Mouse (Mus musculus): ENCODE measurements around the gene Spryd4. TPM values are rescaled to one million over a fixed set of nuclear protein-coding genes. Genes with fewer than 3 reads are reported as not detected.
"Not testable (repeated sequence)": the region's sequence is repeated elsewhere in the genome, so short reads cannot be mapped to it uniquely, and the experiment has no call there.

The Spryd4 gene
- polyA plus RNA-seq, 1 experiment from 2014 or later, result 24.1 TPM

- Histone ChIP-seq H3K4me3 (no peak overlapping the region), H3K9me3 (no peaks in the 10 kb centered on the region), H3K4me2 (replicated peaks) (no peak overlapping the region), H3K27ac (replicated peaks) (no peak overlapping the region), H3K36me3 (no peaks in the 10 kb centered on the region), H3K27me3 (no peaks in the 10 kb centered on the region), H3K4me1 (peaks cover 14% of the 10 kb centered on the region), H3K9ac (replicated peaks) (no peak overlapping the region)
- ATAC-seq (ENCODE audit: low FRiP score, low read depth), result no peak
- WGBS, result 64% methylated on average over 16 of the region's 16 CpGs
Measured at GRCm38 (mm10) chr10:128221533-128222286, 10.1 kb upstream of the Spryd4 start.

GRCm38 (mm10) chr10:128218387-128219117 lies 6.9 kb upstream of the Spryd4 start:
- Histone ChIP-seq H3K9ac (replicated peaks) (no peak overlapping the region), H3K27me3 (peaks cover 3% of the 10 kb centered on the region; the same call in 1 of the 2 replicates), H3K27ac (replicated peaks) (no peak overlapping the region), H3K4me1 (no peaks in the 10 kb centered on the region), H3K4me3 (no peak overlapping the region), H3K4me2 (replicated peaks) (no peak overlapping the region), H3K36me3 (no peaks in the 10 kb centered on the region), H3K9me3 (no peaks in the 10 kb centered on the region)
- WGBS, result 95% methylated on average over 18 of the region's 18 CpGs
- no peak for ATAC-seq (ENCODE audit: low FRiP score, low read depth)

GRCm38 (mm10) chr10:128214981-128215380 lies 3.4 kb upstream of the Spryd4 start:
- Histone ChIP-seq H3K36me3 (no peaks in the 10 kb centered on the region), H3K4me1 (peaks cover 16% of the 10 kb centered on the region), H3K9ac (replicated peaks) (no peak overlapping the region), H3K4me3 (no peak overlapping the region), H3K9me3 (no peaks in the 10 kb centered on the region), H3K27me3 (peaks cover 10% of the 10 kb centered on the region), H3K27ac (replicated peaks) (no peak overlapping the region), H3K4me2 (replicated peaks) (no peak overlapping the region)
- 89% methylated on average over 5 of the region's 5 CpGs for WGBS
- ATAC-seq (ENCODE audit: low FRiP score, low read depth), result no peak

- ATAC-seq (ENCODE audit: low FRiP score, low read depth); H3K9me3 ChIP-seq; H3K9ac ChIP-seq (replicated peaks); H3K4me2 ChIP-seq (replicated peaks); H3K4me3 ChIP-seq; H3K36me3 ChIP-seq; H3K27ac ChIP-seq (replicated peaks): not testable (repeated sequence)
- WGBS, result 94% methylated on average over 4 of the region's 4 CpGs
- Histone ChIP-seq H3K27me3 (peaks cover 10% of the 10 kb centered on the region), H3K4me1 (peaks cover 16% of the 10 kb centered on the region)
Measured at GRCm38 (mm10) chr10:128214112-128214511, 2.5 kb upstream of the Spryd4 start.

GRCm38 (mm10) chr10:128212871-128213323 lies 1.3 kb upstream of the Spryd4 start:
- peak; percentile 42; the same call in 1 of the 2 replicates for ATAC-seq (ENCODE audit: low FRiP score, low read depth)
- WGBS, result 4% methylated on average over 18 of the region's 18 CpGs
- Histone ChIP-seq H3K4me1 (peaks cover 16% of the 10 kb centered on the region), H3K9ac (replicated peaks) (no peak overlapping the region; the same call in 1 of the 2 replicates), H3K27me3 (peaks cover 10% of the 10 kb centered on the region), H3K9me3 (no peaks in the 10 kb centered on the region), H3K36me3 (no peaks in the 10 kb centered on the region), H3K4me3 (peak overlapping the region; percentile 27), H3K27ac (replicated peaks) (no peak overlapping the region), H3K4me2 (replicated peaks) (peak overlapping the region; percentile 49)

- no peak overlapping the region; the same call in 1 of the 2 replicates for H3K9ac ChIP-seq (replicated peaks)
- no peak; the same call in 1 of the 2 replicates for ATAC-seq (ENCODE audit: low FRiP score, low read depth)
- H3K27me3 ChIP-seq, result peaks cover 10% of the 10 kb centered on the region
- H3K4me1 ChIP-seq, result peaks cover 16% of the 10 kb centered on the region
- peak overlapping the region; percentile 58 for H3K4me3 ChIP-seq
- no peaks in the 10 kb centered on the region for H3K9me3 ChIP-seq
- H3K27ac ChIP-seq (replicated peaks), result no peak overlapping the region; the same call in 1 of the 2 replicates
- WGBS, result 53% methylated on average over 6 of the region's 6 CpGs
- peak overlapping the region; percentile 82 for H3K4me2 ChIP-seq (replicated peaks)
- no peaks in the 10 kb centered on the region for H3K36me3 ChIP-seq
Measured at GRCm38 (mm10) chr10:128212148-128212547, 541 bp upstream of the Spryd4 start.

- Histone ChIP-seq H3K36me3 (peaks cover 7% of the 10 kb centered on the region; the same call in 1 of the 2 replicates), H3K4me2 (replicated peaks) (peak overlapping the region; percentile 82), H3K9ac (replicated peaks) (peak overlapping the region; percentile 54), H3K9me3 (no peaks in the 10 kb centered on the region), H3K27me3 (peaks cover 10% of the 10 kb centered on the region), H3K27ac (replicated peaks) (no peak overlapping the region), H3K4me3 (peak overlapping the region; percentile 58), H3K4me1 (peaks cover 16% of the 10 kb centered on the region)
- ATAC-seq (ENCODE audit: low FRiP score, low read depth), result peak; percentile 10; the same call in 1 of the 2 replicates
- WGBS, result 31% methylated on average over 14 of the region's 14 CpGs
Measured at GRCm38 (mm10) chr10:128210954-128211353, 653 bp downstream of the Spryd4 start.

- Histone ChIP-seq H3K27me3 (peaks cover 10% of the 10 kb centered on the region), H3K4me1 (peaks cover 16% of the 10 kb centered on the region), H3K27ac (replicated peaks) (no peak overlapping the region), H3K36me3 (peaks cover 7% of the 10 kb centered on the region; the same call in 1 of the 2 replicates), H3K4me2 (replicated peaks) (peak overlapping the region; percentile 82), H3K9ac (replicated peaks) (no peak overlapping the region), H3K4me3 (no peak overlapping the region), H3K9me3 (no peaks in the 10 kb centered on the region)
- WGBS, result 98% methylated on average over 2 of the region's 2 CpGs
- no peak for ATAC-seq (ENCODE audit: low FRiP score, low read depth)
Measured at GRCm38 (mm10) chr10:128210131-128210530, 1.5 kb downstream of the Spryd4 start.

GRCm38 (mm10) chr10:128209311-128210009 lies 2.1 kb downstream of the Spryd4 start:
- no peaks in the 10 kb centered on the region for H3K9me3 ChIP-seq
- ATAC-seq (ENCODE audit: low FRiP score, low read depth), result no peak
- H3K4me1 ChIP-seq, result peaks cover 16% of the 10 kb centered on the region
- no peak overlapping the region for H3K9ac ChIP-seq (replicated peaks)
- H3K4me2 ChIP-seq (replicated peaks), result no peak overlapping the region
- no peak overlapping the region for H3K27ac ChIP-seq (replicated peaks)
- H3K36me3 ChIP-seq, result peaks cover 7% of the 10 kb centered on the region; the same call in 1 of the 2 replicates
- H3K4me3 ChIP-seq, result no peak overlapping the region
- 92% methylated on average over 11 of the region's 11 CpGs for WGBS
- peaks cover 10% of the 10 kb centered on the region for H3K27me3 ChIP-seq

GRCm38 (mm10) chr10:128208326-128208725 lies 3.3 kb downstream of the Spryd4 start:
- H3K9ac ChIP-seq (replicated peaks), result no peak overlapping the region
- peaks cover 16% of the 10 kb centered on the region for H3K4me1 ChIP-seq
- no peak overlapping the region for H3K4me2 ChIP-seq (replicated peaks)
- WGBS, result 95% methylated on average over 10 of the region's 10 CpGs
- no peaks in the 10 kb centered on the region for H3K9me3 ChIP-seq
- H3K27me3 ChIP-seq, result peaks cover 5% of the 10 kb centered on the region
- H3K27ac ChIP-seq (replicated peaks), result no peak overlapping the region
- peaks cover 7% of the 10 kb centered on the region; the same call in 1 of the 2 replicates for H3K36me3 ChIP-seq
- no peak overlapping the region for H3K4me3 ChIP-seq
- no peak for ATAC-seq (ENCODE audit: low FRiP score, low read depth)

GRCm38 (mm10) chr10:128204941-128205340 lies 6.7 kb downstream of the Spryd4 start:
- Histone ChIP-seq H3K9ac (replicated peaks) (no peak overlapping the region), H3K4me3 (no peak overlapping the region), H3K27me3 (no peaks in the 10 kb centered on the region), H3K4me2 (replicated peaks) (no peak overlapping the region), H3K9me3 (no peaks in the 10 kb centered on the region), H3K27ac (replicated peaks) (no peak overlapping the region), H3K36me3 (peaks cover 7% of the 10 kb centered on the region; the same call in 1 of the 2 replicates), H3K4me1 (no peaks in the 10 kb centered on the region)
- ATAC-seq (ENCODE audit: low FRiP score, low read depth), result no peak
- WGBS, result 93% methylated on average over 15 of the region's 15 CpGs

All from midbrain, embryonic 12.5 days (tissue).